Mouse (Mus musculus): Measurements from ENCODE around the gene Hist4h4. TPM values are rescaled to one million over a fixed set of nuclear protein-coding genes. Genes with fewer than 3 reads are reported as not detected.
A peak's percentile ranks its signal among the peaks of the same experiment; 100 is the strongest.
"Not testable (repeated sequence)": the region's sequence is repeated elsewhere in the genome, so short reads cannot be mapped to it uniquely, and the experiment has no call there.

The Hist4h4 gene
- polyA plus RNA-seq, 1 experiment from 2014 or later: 1.2 TPM

DNA sequence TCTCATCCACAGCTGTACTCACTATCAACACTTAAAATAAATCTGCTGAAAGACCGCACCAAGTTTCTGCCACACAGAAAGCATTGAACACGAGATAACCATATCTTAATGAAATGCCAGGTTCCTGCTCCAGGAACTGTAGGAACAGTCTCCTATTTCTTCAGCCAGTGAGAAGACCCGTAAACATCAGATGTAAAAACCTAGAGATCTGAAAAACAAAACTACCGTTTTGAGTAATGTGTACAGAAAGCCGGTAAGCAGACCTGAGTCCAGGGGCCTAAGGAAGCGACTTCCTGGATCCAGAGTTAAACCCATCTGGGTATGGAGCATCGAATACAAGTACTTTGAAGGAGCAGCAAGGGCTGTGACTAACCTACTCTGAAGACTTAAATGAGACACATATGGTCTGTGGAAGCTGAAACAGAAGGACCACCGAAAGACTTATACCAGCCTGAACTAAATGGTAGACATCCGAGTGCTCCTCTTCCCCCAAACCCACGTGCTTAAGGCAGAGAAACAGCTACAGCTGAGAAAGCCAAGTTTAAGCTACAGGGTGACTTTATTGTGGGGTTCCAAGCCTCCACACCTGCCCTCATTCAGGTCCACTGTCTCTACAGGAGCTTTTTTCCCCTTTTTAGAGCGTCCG, 999 bp downstream of the Hist4h4 start:
- H3K4me2 ChIP-seq (ENCODE audit: low read length): peak overlapping the region; percentile 80
- no peaks in the 10 kb centered on the region for H3K27me3 ChIP-seq (ENCODE audit: control insufficient read depth, insufficient read depth, low read length)
- no peaks in the 10 kb centered on the region for H3K36me3 ChIP-seq (ENCODE audit: control insufficient read depth, insufficient read depth, low read length)
- H3K27ac ChIP-seq (replicated peaks; ENCODE audit: low read depth, low read length): peak overlapping the region; percentile 99
- peaks cover 18% of the 10 kb centered on the region for H3K4me1 ChIP-seq (ENCODE audit: control insufficient read depth, insufficient read depth, low read length)
- 24% methylated on average over 12 of the region's 12 CpGs for WGBS
- DNase-seq: no peak
- peak overlapping the region; percentile 60 for H3K4me3 ChIP-seq (replicated peaks; ENCODE audit: low read depth, low read length)
- ATAC-seq (ENCODE audit: low FRiP score, low TSS enrichment): no peak
- H3K9me3 ChIP-seq (ENCODE audit: control insufficient read depth, low read length): no peaks in the 10 kb centered on the region
- H3K9ac ChIP-seq (replicated peaks; ENCODE audit: low read length): peak overlapping the region; percentile 87; the same call in 1 of the 2 replicates

DNA sequence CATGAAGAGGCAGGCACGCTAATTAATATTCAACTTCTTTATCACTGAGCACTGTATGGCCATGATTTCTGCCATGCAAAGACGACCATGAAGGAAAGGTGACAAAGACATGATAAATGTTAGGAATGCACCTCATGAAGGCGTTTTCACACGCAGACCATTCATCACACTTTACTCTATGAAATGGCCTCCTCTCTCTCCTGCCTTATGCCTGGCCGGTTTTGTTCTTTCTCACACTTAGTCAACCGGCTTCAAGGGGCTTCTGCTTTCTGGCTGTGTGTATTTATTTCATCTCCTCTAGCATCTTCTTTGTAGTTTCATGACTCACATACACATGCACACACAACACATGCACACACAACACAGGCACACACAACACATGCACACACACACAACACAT, 2.9 kb downstream of the Hist4h4 start:
- no peaks in the 10 kb centered on the region for H3K36me3 ChIP-seq (ENCODE audit: control insufficient read depth, insufficient read depth, low read length)
- 88% methylated on average over 6 of the region's 6 CpGs for WGBS
- no peak overlapping the region for H3K4me3 ChIP-seq (replicated peaks; ENCODE audit: low read depth, low read length)
- no peak overlapping the region for H3K9ac ChIP-seq (replicated peaks; ENCODE audit: low read length)
- H3K4me2 ChIP-seq (ENCODE audit: low read length): no peak overlapping the region
- peaks cover 11% of the 10 kb centered on the region; the same call in 1 of the 2 replicates for H3K4me1 ChIP-seq (ENCODE audit: control insufficient read depth, insufficient read depth, low read length)
- ATAC-seq (ENCODE audit: low FRiP score, low TSS enrichment) (no peak), DNase-seq (no peak)
- no peak overlapping the region for H3K27ac ChIP-seq (replicated peaks; ENCODE audit: low read depth, low read length)
- no peaks in the 10 kb centered on the region for H3K9me3 ChIP-seq (ENCODE audit: control insufficient read depth, low read length)
- H3K27me3 ChIP-seq (ENCODE audit: control insufficient read depth, insufficient read depth, low read length): no peaks in the 10 kb centered on the region

- WGBS: 91% methylated on average over 8 of the region's 8 CpGs
Observed at GRCm38 (mm10) chr6:136800710-136801109, 3.5 kb downstream of the Hist4h4 start.

GRCm38 (mm10) chr6:136797874-136798693, 6.1 kb downstream of the Hist4h4 start:
- WGBS: 87% methylated on average over 3 of the region's 3 CpGs
- DNase-seq; H3K27ac ChIP-seq (replicated peaks; ENCODE audit: low read depth, low read length); H3K9me3 ChIP-seq (ENCODE audit: control insufficient read depth, low read length); H3K4me2 ChIP-seq (ENCODE audit: low read length); H3K27me3 ChIP-seq (ENCODE audit: control insufficient read depth, insufficient read depth, low read length); H3K36me3 ChIP-seq (ENCODE audit: control insufficient read depth, insufficient read depth, low read length); H3K4me3 ChIP-seq (replicated peaks; ENCODE audit: low read depth, low read length); H3K9ac ChIP-seq (replicated peaks; ENCODE audit: low read length); ATAC-seq (ENCODE audit: low FRiP score, low TSS enrichment): not testable (repeated sequence)
- peaks cover 13% of the 10 kb centered on the region for H3K4me1 ChIP-seq (ENCODE audit: control insufficient read depth, insufficient read depth, low read length)

More at GRCm38 (mm10) chr6:136800710-136801109, 3.5 kb downstream of the Hist4h4 start:
- H3K9me3 ChIP-seq (ENCODE audit: control insufficient read depth, low read length): no peaks in the 10 kb centered on the region
- H3K36me3 ChIP-seq (ENCODE audit: control insufficient read depth, insufficient read depth, low read length): no peaks in the 10 kb centered on the region
- no peak for ATAC-seq (ENCODE audit: low FRiP score, low TSS enrichment)
- H3K4me1 ChIP-seq (ENCODE audit: control insufficient read depth, insufficient read depth, low read length): peaks cover 11% of the 10 kb centered on the region; the same call in 1 of the 2 replicates
- no peak overlapping the region for H3K9ac ChIP-seq (replicated peaks; ENCODE audit: low read length)
- H3K4me2 ChIP-seq (ENCODE audit: low read length): no peak overlapping the region
- no peak for DNase-seq
- H3K27me3 ChIP-seq (ENCODE audit: control insufficient read depth, insufficient read depth, low read length): no peaks in the 10 kb centered on the region
- H3K4me3 ChIP-seq (replicated peaks; ENCODE audit: low read depth, low read length): no peak overlapping the region
- no peak overlapping the region for H3K27ac ChIP-seq (replicated peaks; ENCODE audit: low read depth, low read length)

- no peaks in the 10 kb centered on the region for H3K9me3 ChIP-seq (ENCODE audit: control insufficient read depth, low read length)
- H3K27ac ChIP-seq (replicated peaks; ENCODE audit: low read depth, low read length): no peak overlapping the region
- peaks cover 9% of the 10 kb centered on the region; the same call in 1 of the 2 replicates for H3K4me1 ChIP-seq (ENCODE audit: control insufficient read depth, insufficient read depth, low read length)
- DNase-seq (no peak), ATAC-seq (ENCODE audit: low FRiP score, low TSS enrichment) (no peak)
- H3K4me3 ChIP-seq (replicated peaks; ENCODE audit: low read depth, low read length): no peak overlapping the region
- 57% methylated on average over 6 of the region's 6 CpGs for WGBS
- H3K27me3 ChIP-seq (ENCODE audit: control insufficient read depth, insufficient read depth, low read length): no peaks in the 10 kb centered on the region
- H3K9ac ChIP-seq (replicated peaks; ENCODE audit: low read length): no peak overlapping the region
- no peak overlapping the region for H3K4me2 ChIP-seq (ENCODE audit: low read length)
- no peaks in the 10 kb centered on the region for H3K36me3 ChIP-seq (ENCODE audit: control insufficient read depth, insufficient read depth, low read length)
Observed at GRCm38 (mm10) chr6:136795850-136796249, 8.4 kb downstream of the Hist4h4 start.

GRCm38 (mm10) chr6:136795110-136795509, 9.1 kb downstream of the Hist4h4 start:
- H3K4me3 ChIP-seq (replicated peaks; ENCODE audit: low read depth, low read length): no peak overlapping the region
- H3K36me3 ChIP-seq (ENCODE audit: control insufficient read depth, insufficient read depth, low read length): no peaks in the 10 kb centered on the region
- peaks cover 9% of the 10 kb centered on the region; the same call in 1 of the 2 replicates for H3K4me1 ChIP-seq (ENCODE audit: control insufficient read depth, insufficient read depth, low read length)
- 66% methylated on average over 1 of the region's 1 CpGs for WGBS
- H3K9me3 ChIP-seq (ENCODE audit: control insufficient read depth, low read length): no peaks in the 10 kb centered on the region
- DNase-seq (no peak), ATAC-seq (ENCODE audit: low FRiP score, low TSS enrichment) (no peak)
- H3K27me3 ChIP-seq (ENCODE audit: control insufficient read depth, insufficient read depth, low read length): no peaks in the 10 kb centered on the region
- H3K27ac ChIP-seq (replicated peaks; ENCODE audit: low read depth, low read length): no peak overlapping the region
- H3K4me2 ChIP-seq (ENCODE audit: low read length): no peak overlapping the region
- no peak overlapping the region for H3K9ac ChIP-seq (replicated peaks; ENCODE audit: low read length)

GRCm38 (mm10) chr6:136793831-136794525, 10.2 kb downstream of the Hist4h4 start:
- 1% methylated on average over 24 of the region's 24 CpGs for WGBS
- no peak overlapping the region for H3K27ac ChIP-seq (replicated peaks; ENCODE audit: low read depth, low read length)
- peak overlapping the region; percentile 29 for H3K4me3 ChIP-seq (replicated peaks; ENCODE audit: low read depth, low read length)
- no peaks in the 10 kb centered on the region for H3K27me3 ChIP-seq (ENCODE audit: control insufficient read depth, insufficient read depth, low read length)
- H3K9me3 ChIP-seq (ENCODE audit: control insufficient read depth, low read length): no peaks in the 10 kb centered on the region
- peak overlapping the region; percentile 30 for H3K9ac ChIP-seq (replicated peaks; ENCODE audit: low read length)
- peaks cover 9% of the 10 kb centered on the region; the same call in 1 of the 2 replicates for H3K4me1 ChIP-seq (ENCODE audit: control insufficient read depth, insufficient read depth, low read length)
- DNase-seq (no peak), ATAC-seq (ENCODE audit: low FRiP score, low TSS enrichment) (no peak)
- no peaks in the 10 kb centered on the region for H3K36me3 ChIP-seq (ENCODE audit: control insufficient read depth, insufficient read depth, low read length)
- peak overlapping the region; percentile 65 for H3K4me2 ChIP-seq (ENCODE audit: low read length)

DNA sequence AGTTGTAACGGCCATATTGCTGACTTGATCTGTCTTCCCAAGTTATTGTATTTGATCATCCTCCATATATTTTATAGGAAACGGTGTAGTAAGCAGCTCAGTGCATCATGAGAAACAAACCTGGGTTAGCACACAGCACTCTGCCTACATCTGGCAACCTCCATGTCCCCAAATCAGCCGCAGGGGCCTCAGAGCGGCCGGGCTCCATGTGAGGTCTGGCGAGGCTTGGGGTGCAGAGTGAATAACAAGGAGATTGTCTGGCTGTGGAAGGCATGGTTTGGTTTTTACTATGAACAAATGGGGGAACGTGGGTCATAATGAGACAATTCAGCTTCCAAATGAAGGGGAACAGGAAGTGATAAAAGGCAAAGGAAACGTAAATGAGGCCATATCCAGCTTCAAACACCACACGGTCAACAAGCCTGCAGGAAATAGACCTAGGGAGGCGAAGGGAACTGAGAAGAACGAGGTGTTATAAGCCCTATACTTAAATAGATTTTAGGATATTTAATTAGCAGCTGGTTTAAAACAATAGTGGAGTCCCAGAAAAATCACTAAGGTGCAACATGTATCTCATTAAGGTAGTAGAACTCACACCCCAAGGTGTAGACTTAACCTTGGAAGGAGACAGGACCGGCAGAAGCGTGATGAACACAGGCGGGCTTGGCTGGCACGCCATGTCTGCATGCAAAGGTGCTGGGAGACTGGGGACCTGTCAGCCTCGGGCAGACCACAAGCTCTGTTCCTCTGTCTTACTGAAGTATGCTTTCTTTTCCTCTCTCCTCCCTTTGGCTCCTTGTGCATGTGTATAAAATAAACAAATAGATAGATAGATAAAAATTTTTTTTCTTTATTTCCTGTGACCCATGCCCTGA, 11.1 kb downstream of the Hist4h4 start:
- Histone ChIP-seq H3K4me1 (ENCODE audit: control insufficient read depth, insufficient read depth, low read length) (peaks cover 9% of the 10 kb centered on the region; the same call in 1 of the 2 replicates), H3K4me2 (ENCODE audit: low read length) (peak overlapping the region; percentile 65), H3K27me3 (ENCODE audit: control insufficient read depth, insufficient read depth, low read length) (no peaks in the 10 kb centered on the region), H3K27ac (replicated peaks; ENCODE audit: low read depth, low read length) (no peak overlapping the region), H3K36me3 (ENCODE audit: control insufficient read depth, insufficient read depth, low read length) (no peaks in the 10 kb centered on the region), H3K9ac (replicated peaks; ENCODE audit: low read length) (no peak overlapping the region), H3K4me3 (replicated peaks; ENCODE audit: low read depth, low read length) (peak overlapping the region; percentile 29), H3K9me3 (ENCODE audit: control insufficient read depth, low read length) (no peaks in the 10 kb centered on the region)
- ATAC-seq (ENCODE audit: low FRiP score, low TSS enrichment) (no peak), DNase-seq (peak; percentile 44)
- 32% methylated on average over 16 of the region's 16 CpGs for whole genome bisulfite sequencing
